Mouse (Mus musculus) thymus, adult 2 months (tissue): ENCODE data around the gene Tshz2. TPM values are rescaled to one million over a fixed set of nuclear protein-coding genes. Genes with fewer than 3 reads are reported as not detected.

Experiments used
- DNase-seq: peaks from one replicate; pipeline ENCODE4 v3.0.0; 2021
- H3K27ac ChIP-seq: fragments of 200-500 bp; 2 replicates; pipeline ENCODE4 v1.5.1; 2012; ENCODE audit warnings: low read length, control low read depth; ENCODE audit not compliant: control insufficient read depth, insufficient read depth
- H3K27me3 ChIP-seq: fragments of 200-500 bp; 2 replicates; pipeline ENCODE4 v1.6.1; 2012; ENCODE audit warnings: mild to moderate bottlenecking, low read length, moderate library complexity, mixed read lengths; ENCODE audit not compliant: control insufficient read depth, insufficient read depth
- H3K36me3 ChIP-seq: fragments of 200-500 bp; 2 replicates; pipeline ENCODE4 v1.6.1; 2012; ENCODE audit warnings: mild to moderate bottlenecking, low read length, moderate library complexity; ENCODE audit not compliant: control insufficient read depth, insufficient read depth
- H3K4me1 ChIP-seq: fragments of 200-500 bp; replicated peaks from 2 replicates; pipeline ENCODE4 v1.6.1; 2012; ENCODE audit warnings: low read length; ENCODE audit not compliant: control insufficient read depth, insufficient read depth
- H3K4me3 ChIP-seq: fragments of 200-500 bp; 2 replicates; pipeline ENCODE4 v1.5.1; 2012; ENCODE audit warnings: mild to moderate bottlenecking, low read length, control low read depth, moderate library complexity; ENCODE audit not compliant: control insufficient read depth, insufficient read depth
- CTCF ChIP-seq: fragments of 200-500 bp; IDR thresholded peaks from 2 replicates; pipeline ENCODE4 v1.5.1; 2012; ENCODE audit warnings: mild to moderate bottlenecking, control low read depth, low read length, moderate library complexity, borderline replicate concordance; ENCODE audit not compliant: control insufficient read depth, poor library complexity, insufficient read depth; ENCODE audit errors: extremely low read depth
- POLR2A ChIP-seq: fragments of 200-500 bp; IDR thresholded peaks from 2 replicates; pipeline ENCODE4 v1.6.1; 2012; ENCODE audit warnings: mild to moderate bottlenecking, low read length, control low read depth, moderate library complexity; ENCODE audit not compliant: control insufficient read depth, poor library complexity, insufficient read depth; ENCODE audit errors: extremely low read depth
- WGBS: fragments of 180-500 bp; shearing (Covaris S2); methylation state at CpG from one replicate; pipeline ENCODE4 v1.1.7; 2018; 5-methylcytosine and 5-hydroxymethylcytosine counted together
- polyA plus RNA-seq: library from polyadenylated mRNA; depleted of rRNA; stranded (reverse); fragments of >200 nt; gene quantifications from 2 replicates; pipeline ENCODE4 v1.2.3, GENCODE M21; 2012

Gene Tshz2
- polyA plus RNA-seq, 1 experiment, result 2.5 TPM

DNA sequence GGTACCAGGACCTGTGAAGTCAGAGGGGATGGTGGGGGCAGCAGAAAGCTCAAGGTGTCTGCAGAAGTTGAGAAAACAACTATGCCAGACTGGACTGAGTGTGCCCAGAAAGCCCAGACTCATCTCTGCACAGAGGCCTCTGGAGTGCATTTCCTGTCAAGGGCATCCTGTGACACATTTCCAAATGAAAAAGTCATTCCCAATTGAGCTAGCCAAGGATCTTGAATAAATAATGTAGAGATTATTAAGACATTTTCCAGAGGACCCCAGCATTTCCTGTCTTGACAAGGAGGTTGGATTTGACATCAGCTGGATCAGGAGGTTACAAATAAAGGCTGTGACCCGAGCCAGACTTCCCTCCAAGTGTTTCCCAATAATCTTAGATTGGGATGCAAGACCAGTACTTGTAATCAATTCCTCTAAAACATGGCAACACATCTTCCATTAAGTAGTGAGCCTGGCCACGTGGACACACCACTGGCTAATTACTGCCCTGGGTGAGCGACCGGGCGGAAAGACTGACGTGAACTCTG, 374.7 kb downstream of the Tshz2 start:
- H3K4me3 ChIP-seq, result no peak overlapping the region
- no peaks in the 10 kb centered on the region for H3K36me3 ChIP-seq
- WGBS, result 95% methylated on average over 6 of the region's 6 CpGs
- H3K27ac ChIP-seq, result no peak overlapping the region
- no peaks in the 10 kb centered on the region for H3K27me3 ChIP-seq
- H3K4me1 ChIP-seq, result no peaks in the 10 kb centered on the region
- no peak for TF ChIP-seq CTCF
- TF ChIP-seq POLR2A, result no peak
- DNase-seq, result no peak

GRCm38 (mm10) chr2:170009729-170010128, 376.9 kb downstream of the Tshz2 start:
- TF ChIP-seq POLR2A, result no peak
- no peak for TF ChIP-seq CTCF
- DNase-seq, result no peak
- H3K27ac ChIP-seq, result no peak overlapping the region
- no peaks in the 10 kb centered on the region for H3K4me1 ChIP-seq
- 86% methylated on average over 11 of the region's 11 CpGs for WGBS
- no peak overlapping the region for H3K4me3 ChIP-seq
- no peaks in the 10 kb centered on the region for H3K36me3 ChIP-seq
- no peaks in the 10 kb centered on the region for H3K27me3 ChIP-seq

GRCm38 (mm10) chr2:170011858-170012257, 379.0 kb downstream of the Tshz2 start:
- no peak overlapping the region for H3K4me3 ChIP-seq
- no peaks in the 10 kb centered on the region for H3K4me1 ChIP-seq
- WGBS, result 84% methylated on average over 8 of the region's 8 CpGs
- TF ChIP-seq CTCF (no peak), POLR2A (no peak)
- DNase-seq, result no peak
- no peaks in the 10 kb centered on the region for H3K36me3 ChIP-seq
- H3K27ac ChIP-seq, result no peak overlapping the region
- no peaks in the 10 kb centered on the region for H3K27me3 ChIP-seq

GRCm38 (mm10) chr2:170017302-170017701, 384.5 kb downstream of the Tshz2 start:
- Histone ChIP-seq H3K36me3 (no peaks in the 10 kb centered on the region), H3K4me1 (0 out of 2 replicates have a peak, but pooled peaks cover 2% of the 10 kb centered on the region), H3K4me3 (no peak overlapping the region), H3K27me3 (no peaks in the 10 kb centered on the region), H3K27ac (no peak overlapping the region)
- TF ChIP-seq POLR2A, result no peak
- no peak for DNase-seq
- 92% methylated on average over 6 of the region's 6 CpGs for WGBS

- Histone ChIP-seq H3K4me3 (no peak overlapping the region), H3K27ac (no peak overlapping the region), H3K27me3 (no peaks in the 10 kb centered on the region), H3K4me1 (peaks cover 6% of the 10 kb centered on the region; the same call in 1 of the 2 replicates), H3K36me3 (no peaks in the 10 kb centered on the region)
- no peak for DNase-seq
- WGBS, result 95% methylated on average over 7 of the region's 7 CpGs
- TF ChIP-seq CTCF, result no peak
- TF ChIP-seq POLR2A, result no peak
These were observed 385.1 kb downstream of the Tshz2 start for GRCm38 (mm10) chr2:170017926-170018325.

- no peak for DNase-seq
- Histone ChIP-seq H3K27ac (no peak overlapping the region), H3K4me3 (no peak overlapping the region), H3K36me3 (no peaks in the 10 kb centered on the region), H3K4me1 (peaks cover 17% of the 10 kb centered on the region), H3K27me3 (no peaks in the 10 kb centered on the region)
- TF ChIP-seq CTCF (no peak), POLR2A (no peak)
- 62% methylated on average over 5 of the region's 5 CpGs for WGBS
These were observed 390.1 kb downstream of the Tshz2 start for GRCm38 (mm10) chr2:170022953-170023352.

DNA sequence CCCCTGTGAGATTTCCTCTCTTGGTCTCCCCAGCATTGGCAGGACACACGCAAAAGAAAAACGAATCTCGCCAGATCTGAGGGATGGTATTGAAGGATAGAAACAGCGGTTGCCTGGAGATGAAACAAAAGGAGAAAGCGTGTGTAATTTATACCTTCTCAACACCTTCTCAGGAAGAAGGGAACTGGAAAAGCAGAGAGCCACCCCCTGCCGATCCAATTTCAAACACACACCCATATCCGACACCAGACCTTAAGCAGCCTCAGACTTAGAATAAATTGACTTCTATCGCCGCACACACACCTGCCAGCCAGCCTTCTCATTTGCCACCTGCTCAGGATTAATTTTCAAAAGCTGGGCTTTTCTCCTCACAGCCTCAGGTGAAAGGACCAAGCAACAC, 390.9 kb downstream of the Tshz2 start:
- no peak overlapping the region for H3K27ac ChIP-seq
- H3K36me3 ChIP-seq, result no peaks in the 10 kb centered on the region
- 84% methylated on average over 9 of the region's 9 CpGs for WGBS
- H3K4me3 ChIP-seq, result no peak overlapping the region
- no peak for TF ChIP-seq CTCF
- no peak for TF ChIP-seq POLR2A
- DNase-seq, result no peak
- H3K4me1 ChIP-seq, result peaks cover 17% of the 10 kb centered on the region
- no peaks in the 10 kb centered on the region for H3K27me3 ChIP-seq
